Mouse (Mus musculus): ENCODE measurements around the gene Ttc21a. TPM values are rescaled to one million over a fixed set of nuclear protein-coding genes. Genes with fewer than 3 reads are reported as not detected.

Gene Ttc21a
- total and polyA plus RNA-seq, 3 experiments, result 0.21 to 0.47 TPM; not detected in 1

- dilution Hi-C loops (cut with MboI; ENCODE audit: extremely low pct_ligation_motif_present, extremely low pct_unique_long_range_greater_than_20kb, low sequenced_read_pairs), result no loop called here
- H3K4me1 ChIP-seq (ENCODE audit: control insufficient read depth in 1 of 2, insufficient read depth in 2 of 2), result peaks cover 5 to 32% of the 10 kb centered on the region in 2 experiments
Measured at GRCm38 (mm10) chr9:119951388-119951787, 14.0 kb downstream of the Ttc21a start.

GRCm38 (mm10) chr9:119958835-119959234 is 21.4 kb downstream of the Ttc21a start:
- no peak for DNase-seq (ENCODE audit: extremely low read depth)
- H3K9me3 ChIP-seq (replicated peaks; ENCODE audit: low read length), result no peaks in the 10 kb centered on the region
- no peaks in the 10 kb centered on the region for H3K36me3 ChIP-seq (replicated peaks in 1 of 2; ENCODE audit: control insufficient read depth in 1 of 2, insufficient read depth in 1 of 2, low read length in 1 of 2)
- H3K4me2 ChIP-seq (ENCODE audit: insufficient read depth, low read depth, poor library complexity, severe bottlenecking), result no peak overlapping the region
- H3K4me3 ChIP-seq (replicated peaks in 1 of 3; ENCODE audit: low read depth in 2 of 3, low read length in 2 of 3, poor library complexity in 1 of 3), result no peak overlapping the region
- dilution Hi-C loops (cut with MboI; ENCODE audit: extremely low pct_ligation_motif_present, extremely low pct_unique_long_range_greater_than_20kb, low sequenced_read_pairs), result no loop called here
- in situ Hi-C loops (cut with MboI; ENCODE audit: low pct_ligation_motif_present, low pct_unique_long_range_greater_than_20kb, low sequenced_read_pairs), result no loop called here
- no peaks in the 10 kb centered on the region for H3K79me2 ChIP-seq (replicated peaks; ENCODE audit: control insufficient read depth, extremely low read depth, insufficient read depth, poor library complexity, severe bottlenecking)
- no peak for TF ChIP-seq PAX5 (IDR thresholded peaks at IDR 0.05; ENCODE audit: low read length)
- TF ChIP-seq ZC3H11A (IDR thresholded peaks at IDR 0.05; ENCODE audit: low read depth, low read length), result no peak
- TF ChIP-seq TBP (conservative IDR thresholded peaks at IDR 0.05; ENCODE audit: low read depth, low read length), result no peak
- TF ChIP-seq MYC (IDR thresholded peaks at IDR 0.05; ENCODE audit: low read depth, low read length), result no peak
- TF ChIP-seq RCOR1 (conservative IDR thresholded peaks at IDR 0.05; ENCODE audit: low read depth, low read length), result no peak
- TF ChIP-seq ZMIZ1 (IDR thresholded peaks at IDR 0.05; ENCODE audit: low read depth, low read length), result no peak
- no peak for TF ChIP-seq POLR2AphosphoS2 (IDR thresholded peaks at IDR 0.05; ENCODE audit: low read depth, low read length)
- no peak for TF ChIP-seq IRF4 (IDR thresholded peaks at IDR 0.05; ENCODE audit: low read depth, low read length)
- TF ChIP-seq JUND (conservative IDR thresholded peaks at IDR 0.05; ENCODE audit: low read depth, low read length), result no peak
- no peak for TF ChIP-seq GABPA (IDR thresholded peaks at IDR 0.05; ENCODE audit: insufficient replicate concordance, low read depth, low read length)
- TF ChIP-seq ZKSCAN1 (IDR thresholded peaks at IDR 0.05; ENCODE audit: borderline replicate concordance, low read depth, low read length), result no peak
- no peak for TF ChIP-seq USF2 (conservative IDR thresholded peaks at IDR 0.05; ENCODE audit: low read depth, low read length)
- TF ChIP-seq CTCF (conservative IDR thresholded peaks at IDR 0.05 in 1 of 2, IDR thresholded peaks at IDR 0.05 in 1 of 2; ENCODE audit: low read depth in 2 of 2, low read length in 2 of 2), result no peak
- TF ChIP-seq POLR2A (IDR thresholded peaks at IDR 0.05; ENCODE audit: low read depth, low read length), result no peak
- no peak for TF ChIP-seq ELF1 (IDR thresholded peaks at IDR 0.05; ENCODE audit: low read depth, low read length)
- no peak for TF ChIP-seq NELFE (IDR thresholded peaks at IDR 0.05; ENCODE audit: low read depth, low read length)
- TF ChIP-seq MAX (IDR thresholded peaks at IDR 0.05; ENCODE audit: low read length), result no peak
- no peak for TF ChIP-seq KAT2A (IDR thresholded peaks at IDR 0.05; ENCODE audit: insufficient replicate concordance, low read length)
- no peak for TF ChIP-seq MAFK (IDR thresholded peaks at IDR 0.05; ENCODE audit: insufficient replicate concordance, low read length)
- no peak for TF ChIP-seq UBTF (IDR thresholded peaks at IDR 0.05; ENCODE audit: low read depth, low read length)
- H3K27me3 ChIP-seq (replicated peaks), result peaks cover 5% of the 10 kb centered on the region
- no peak overlapping the region for H3K27ac ChIP-seq (ENCODE audit: insufficient read depth, low read depth)
- peaks cover 8 to 18% of the 10 kb centered on the region in 2 experiments for H3K4me1 ChIP-seq (ENCODE audit: control insufficient read depth in 1 of 2, insufficient read depth in 2 of 2)
- no peak overlapping the region for H3K9ac ChIP-seq (ENCODE audit: insufficient read depth, low read depth)

More at GRCm38 (mm10) chr9:119951388-119951787, 14.0 kb downstream of the Ttc21a start:
- H3K27ac ChIP-seq (ENCODE audit: insufficient read depth, low read depth), result no peak overlapping the region
- no peak overlapping the region for H3K9ac ChIP-seq (ENCODE audit: insufficient read depth, low read depth)
- no peaks in the 10 kb centered on the region for H3K79me2 ChIP-seq (replicated peaks; ENCODE audit: control insufficient read depth, extremely low read depth, insufficient read depth, poor library complexity, severe bottlenecking)
- H3K27me3 ChIP-seq (replicated peaks), result no peaks in the 10 kb centered on the region
- H3K9me3 ChIP-seq (replicated peaks; ENCODE audit: low read length), result no peaks in the 10 kb centered on the region
- no peak for DNase-seq (ENCODE audit: extremely low read depth)
- TF ChIP-seq ETS1 (conservative IDR thresholded peaks at IDR 0.05; ENCODE audit: low read depth, low read length), result no peak
- no peak for TF ChIP-seq IRF4 (IDR thresholded peaks at IDR 0.05; ENCODE audit: low read depth, low read length)
- TF ChIP-seq RCOR1 (conservative IDR thresholded peaks at IDR 0.05; ENCODE audit: low read depth, low read length), result no peak
- TF ChIP-seq GABPA (IDR thresholded peaks at IDR 0.05; ENCODE audit: insufficient replicate concordance, low read depth, low read length), result no peak
- no peak for TF ChIP-seq ZC3H11A (IDR thresholded peaks at IDR 0.05; ENCODE audit: low read depth, low read length)
- TF ChIP-seq KAT2A (IDR thresholded peaks at IDR 0.05; ENCODE audit: insufficient replicate concordance, low read length), result no peak
- TF ChIP-seq TCF12 (IDR thresholded peaks at IDR 0.05; ENCODE audit: low read depth, low read length), result no peak
- TF ChIP-seq UBTF (IDR thresholded peaks at IDR 0.05; ENCODE audit: low read depth, low read length), result no peak
- no peak for TF ChIP-seq JUN (IDR thresholded peaks at IDR 0.05; ENCODE audit: insufficient read depth, low read depth, low read length)
- no peak for TF ChIP-seq NELFE (IDR thresholded peaks at IDR 0.05; ENCODE audit: low read depth, low read length)
- TF ChIP-seq NRF1 (IDR thresholded peaks at IDR 0.05; ENCODE audit: low read depth, low read length), result no peak
- no peak for TF ChIP-seq MAX (IDR thresholded peaks at IDR 0.05; ENCODE audit: low read length)
- no peak for TF ChIP-seq ZNF384 (IDR thresholded peaks at IDR 0.05; ENCODE audit: low read depth, low read length)
- TF ChIP-seq MYC (IDR thresholded peaks at IDR 0.05; ENCODE audit: low read depth, low read length), result no peak
- no peak for TF ChIP-seq CHD2 (IDR thresholded peaks at IDR 0.05; ENCODE audit: low read length)
- no peak for TF ChIP-seq SMC3 (IDR thresholded peaks at IDR 0.05; ENCODE audit: low read depth, low read length)
- in situ Hi-C loops (cut with MboI; ENCODE audit: low pct_ligation_motif_present, low pct_unique_long_range_greater_than_20kb, low sequenced_read_pairs), result no loop called here
- H3K4me2 ChIP-seq (ENCODE audit: insufficient read depth, low read depth, poor library complexity, severe bottlenecking), result no peak overlapping the region
- no peaks in the 10 kb centered on the region for H3K36me3 ChIP-seq (replicated peaks in 1 of 2; ENCODE audit: control insufficient read depth in 1 of 2, insufficient read depth in 1 of 2, low read length in 1 of 2)
- no peak overlapping the region for H3K4me3 ChIP-seq (replicated peaks in 1 of 3; ENCODE audit: low read depth in 2 of 3, low read length in 2 of 3, poor library complexity in 1 of 3)
